Mouse (Mus musculus): ENCODE measurements around the gene Hoxc9.

Gene Hoxc9

DNA sequence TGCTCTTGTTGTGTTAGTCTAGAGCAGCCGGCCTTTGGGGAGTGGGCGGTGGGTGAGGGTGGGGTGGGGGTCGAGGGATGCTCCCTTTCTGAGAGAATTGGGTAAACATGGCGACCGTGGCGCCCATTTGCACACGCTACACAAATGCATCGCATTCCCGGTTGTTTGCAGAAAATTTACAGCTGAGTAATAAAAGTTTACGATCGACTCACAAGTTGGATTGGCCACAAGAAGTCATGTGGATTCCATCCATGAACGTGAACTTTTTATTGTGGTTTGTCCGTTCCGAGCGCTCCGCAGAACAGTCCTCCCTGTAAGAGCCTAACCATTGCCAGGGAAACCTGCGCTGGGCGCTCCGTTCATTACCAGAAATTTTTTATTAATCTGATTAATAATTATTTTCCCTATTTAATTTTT is 21.7 kb downstream of the Hoxc9 start, which contains the start of gene Hoxc6:
Gene Hoxc6, plus strand, starts transcription at position 319 of the 417 bp plus-strand sequence.
- CTCF ChIA-PET = interaction anchor here (1.3 kb wide), 1 partner anchor 15 kb away, joined by 3 read pairs; no protein-coding TSS in a partner anchor

DNA sequence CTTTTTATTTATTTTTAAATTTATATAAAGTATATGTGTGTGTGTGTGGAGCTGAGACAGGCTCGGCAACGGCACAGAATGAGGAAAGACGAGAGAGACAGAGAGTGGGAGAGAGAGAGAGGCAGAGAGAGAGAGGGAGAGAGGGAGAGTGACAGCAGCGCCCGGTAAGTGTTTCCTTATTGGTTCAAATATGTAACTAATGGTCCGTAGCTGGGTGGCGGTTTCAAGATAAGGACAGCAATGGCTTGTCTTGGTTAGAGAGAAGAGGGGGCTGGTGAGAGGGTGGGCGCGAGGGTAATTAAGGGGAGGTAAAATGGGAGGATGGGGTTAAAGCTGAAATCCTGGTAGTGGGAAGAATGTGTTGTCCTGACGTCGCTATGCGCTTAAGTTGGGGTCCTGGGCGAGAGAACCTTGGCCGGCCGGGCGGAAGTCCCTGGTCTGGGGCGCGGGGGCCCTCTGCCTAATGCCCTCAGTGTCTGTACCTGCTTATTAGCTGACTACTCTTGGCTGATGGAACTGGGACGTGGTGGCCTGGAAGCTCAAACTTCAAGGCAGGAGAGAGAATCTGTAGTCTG is 22.5 kb downstream of the Hoxc9 start:
- CTCF ChIA-PET = no interaction called here

DNA sequence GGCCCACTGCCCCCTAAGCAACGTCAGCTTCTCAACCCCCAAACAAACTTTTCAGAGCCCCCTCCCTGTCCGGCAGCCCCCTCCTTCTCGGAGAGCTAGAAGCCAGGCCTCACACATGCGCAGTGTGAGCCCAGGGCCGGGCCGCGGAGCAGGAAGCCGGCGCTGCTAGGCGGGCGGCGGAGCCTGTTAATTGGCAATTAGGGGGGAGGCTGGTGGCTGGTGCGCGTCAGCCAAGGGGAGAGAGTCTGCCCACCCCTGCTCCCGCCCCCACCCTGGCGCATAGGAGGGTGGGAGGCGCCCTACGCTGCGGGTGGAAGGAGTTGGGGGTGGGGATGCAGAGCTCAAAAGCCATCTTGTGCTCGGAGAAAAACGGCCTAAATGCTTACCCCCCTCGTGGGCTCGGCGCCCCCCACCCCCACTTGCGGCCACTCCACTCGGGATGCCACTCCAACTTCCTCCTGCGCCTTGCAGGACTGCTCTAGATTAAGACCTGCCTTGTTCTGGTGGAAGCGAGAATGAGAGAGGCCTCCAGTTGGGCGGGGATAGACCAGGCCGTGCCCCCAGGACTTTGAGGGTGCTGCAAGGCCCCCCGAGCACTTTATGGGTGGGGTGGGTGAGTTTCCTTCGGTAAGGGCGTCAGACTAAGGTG is 23.1 kb downstream of the Hoxc9 start:
- CTCF ChIA-PET = interaction anchor here (0.6 kb wide), 2 partner anchors 116 to 1808 kb away, joined by 8 to 10 read pairs; no protein-coding TSS in a partner anchor

DNA sequence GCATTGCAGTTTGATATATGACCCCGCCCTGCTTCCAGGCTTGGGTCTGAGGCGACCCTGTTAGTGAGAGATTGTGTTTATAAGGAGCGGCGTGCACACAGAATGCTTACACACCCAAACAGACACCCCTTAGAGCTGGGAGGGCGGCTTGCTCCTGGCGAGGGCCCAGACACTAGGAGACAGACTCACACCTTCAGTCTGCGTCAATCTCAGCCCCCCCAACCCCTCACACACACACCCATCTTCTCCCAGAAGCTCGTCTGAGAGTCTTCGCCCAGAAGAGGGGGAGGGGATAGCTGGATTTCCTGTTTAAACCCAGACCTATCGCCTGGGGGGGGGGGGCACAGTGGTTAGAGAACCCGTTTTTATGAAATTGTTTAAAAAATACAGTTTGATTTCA is 23.7 kb downstream of the Hoxc9 start:
- CTCF ChIA-PET = interaction anchor here (0.6 kb wide), 2 partner anchors 115 to 1809 kb away, joined by 8 to 10 read pairs; no protein-coding TSS in a partner anchor

DNA sequence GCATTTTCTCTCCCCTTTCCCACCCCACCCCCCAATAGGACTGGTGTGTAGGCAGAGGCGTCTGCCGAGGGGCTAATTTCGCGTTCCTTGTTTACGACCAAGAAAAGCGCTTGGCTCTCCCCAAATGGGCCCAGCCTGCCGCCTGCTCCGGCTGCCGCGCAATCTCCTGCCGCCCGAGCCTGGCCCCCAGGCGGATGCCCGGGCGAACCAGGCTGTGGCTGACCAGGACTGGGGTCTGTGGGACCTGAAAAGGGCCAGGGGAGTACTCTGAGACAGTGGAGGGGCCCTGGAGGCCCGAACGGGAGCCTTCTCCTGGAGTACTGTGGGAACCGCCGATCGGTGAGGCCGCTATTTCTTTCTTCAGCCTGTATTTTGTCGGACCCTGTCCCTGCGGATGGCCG is 24.3 kb downstream of the Hoxc9 start:
- CTCF ChIA-PET = no interaction called here

DNA sequence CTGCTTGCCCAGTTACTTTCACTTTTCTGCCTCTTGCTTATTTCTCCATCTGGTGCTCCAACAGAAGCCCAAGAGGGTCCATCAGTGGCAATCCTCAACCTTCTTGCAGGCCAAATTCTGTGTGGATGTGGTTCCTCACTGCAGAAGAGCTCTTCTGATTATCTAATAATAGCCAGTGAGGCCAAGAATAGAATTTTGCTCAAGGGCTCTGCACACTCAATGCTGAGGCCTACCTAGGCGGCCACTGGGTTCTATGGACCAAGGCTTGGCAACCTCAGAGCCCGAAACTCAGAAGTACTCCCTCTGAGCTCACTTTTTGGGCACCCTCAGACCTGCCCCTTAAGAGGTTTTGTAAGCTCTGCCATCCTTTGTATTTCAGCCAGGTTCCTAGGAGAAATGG is 25.1 kb downstream of the Hoxc9 start:
- CTCF ChIA-PET = no interaction called here

DNA sequence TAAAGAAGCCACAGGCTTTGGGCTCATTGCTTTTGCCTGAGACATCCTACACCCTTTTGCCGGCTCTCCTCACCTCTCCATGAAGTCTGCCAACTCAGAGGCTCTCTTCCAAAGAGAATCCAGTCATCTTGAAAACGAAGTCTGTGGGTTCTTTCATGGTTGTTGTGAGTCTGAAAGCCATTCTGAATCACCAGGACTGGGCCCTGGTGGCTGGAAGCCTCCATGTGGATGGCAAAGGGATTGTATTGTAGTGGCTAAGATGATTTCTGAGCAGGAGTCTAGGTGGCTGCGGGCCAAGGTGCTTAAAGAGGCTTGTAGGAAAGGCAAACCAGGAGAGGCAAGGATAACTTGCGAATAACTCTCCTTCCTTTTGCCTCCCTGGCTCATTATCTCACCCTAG is 25.9 kb downstream of the Hoxc9 start:
- CTCF ChIA-PET = interaction anchor here (0.6 kb wide), 1 partner anchor 116 kb away, joined by 6 read pairs; no protein-coding TSS in a partner anchor

DNA sequence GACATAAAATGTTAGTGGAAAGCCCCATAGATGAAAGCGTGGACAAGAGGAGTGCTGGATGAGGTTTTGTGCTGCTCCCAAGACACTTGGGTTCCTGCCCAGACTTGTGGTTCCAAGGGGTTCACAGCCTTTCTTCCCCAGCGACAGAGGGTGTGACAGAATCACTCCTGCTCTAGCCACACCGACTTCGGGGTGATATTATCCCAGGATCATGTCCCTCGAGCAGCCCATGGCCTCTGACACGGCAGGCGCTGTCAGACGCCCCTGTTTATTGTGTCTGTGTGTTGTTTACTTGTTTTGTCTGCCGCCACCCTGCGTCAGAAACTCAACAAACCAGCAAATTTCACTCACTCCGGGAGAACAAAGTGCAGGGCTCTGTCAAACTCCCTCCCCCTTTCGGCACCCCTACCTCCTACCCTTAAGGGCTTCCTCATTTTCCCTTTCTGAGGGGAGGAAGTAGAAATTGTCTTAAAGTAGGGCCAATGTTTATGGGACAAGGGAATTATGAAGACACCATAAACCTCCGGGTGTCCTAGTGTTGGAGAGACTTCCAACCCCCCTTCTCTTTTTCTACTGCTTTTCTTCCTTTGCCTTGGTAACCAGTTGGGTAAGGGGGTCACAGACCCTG is 26.7 kb downstream of the Hoxc9 start:
- CTCF ChIA-PET = interaction anchor here (0.6 kb wide), 1 partner anchor 116 kb away, joined by 6 read pairs; no protein-coding TSS in a partner anchor

DNA sequence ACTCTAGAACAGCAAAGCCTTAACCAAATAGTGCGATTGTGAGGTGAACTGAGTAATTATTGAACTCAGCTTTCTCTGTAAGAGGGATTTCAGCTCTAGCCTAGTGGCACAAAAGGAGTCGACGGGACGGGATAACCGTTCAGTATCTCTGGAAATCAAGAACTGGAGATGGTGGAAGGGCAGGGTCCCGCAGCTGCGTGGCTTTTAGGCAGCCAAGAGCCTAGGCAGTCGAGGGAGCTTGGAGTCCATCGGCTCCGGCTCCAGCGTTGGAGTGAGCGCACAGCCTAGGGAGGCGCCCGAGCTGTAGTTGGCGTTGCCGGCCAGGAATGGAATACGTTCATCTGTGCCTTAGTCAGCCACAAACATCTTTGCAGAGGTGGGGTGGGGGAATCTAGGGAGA is 29.1 kb downstream of the Hoxc9 start:
- CTCF ChIA-PET = interaction anchor here (0.5 kb wide), 1 partner anchor 55 kb away, joined by 4 read pairs; no protein-coding TSS in a partner anchor

DNA sequence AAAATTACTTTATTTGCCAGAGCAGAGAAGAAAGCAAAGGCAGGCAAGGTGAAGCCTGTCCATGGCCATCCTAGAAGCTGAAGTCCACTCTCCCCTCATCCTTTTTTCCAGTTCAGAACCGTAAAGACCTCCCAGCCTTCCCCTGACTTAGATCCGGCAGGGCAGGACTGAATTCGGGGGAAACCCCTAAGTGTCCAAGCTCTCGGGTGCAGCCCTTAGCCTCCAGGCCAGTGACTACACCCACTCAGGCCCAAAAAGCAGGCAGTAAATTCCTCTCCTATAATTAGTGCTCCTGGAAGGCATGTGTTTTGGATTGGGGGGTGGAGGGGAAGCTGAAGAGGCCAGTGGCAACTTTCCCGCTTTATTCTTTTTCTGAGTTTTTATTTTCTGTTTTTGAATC is 29.6 kb downstream of the Hoxc9 start:
- CTCF ChIA-PET = interaction anchor here (0.7 to 1.2 kb wide), 2 partner anchors 19 to 166 kb away, joined by 3 to 4 read pairs; no protein-coding TSS in a partner anchor

DNA sequence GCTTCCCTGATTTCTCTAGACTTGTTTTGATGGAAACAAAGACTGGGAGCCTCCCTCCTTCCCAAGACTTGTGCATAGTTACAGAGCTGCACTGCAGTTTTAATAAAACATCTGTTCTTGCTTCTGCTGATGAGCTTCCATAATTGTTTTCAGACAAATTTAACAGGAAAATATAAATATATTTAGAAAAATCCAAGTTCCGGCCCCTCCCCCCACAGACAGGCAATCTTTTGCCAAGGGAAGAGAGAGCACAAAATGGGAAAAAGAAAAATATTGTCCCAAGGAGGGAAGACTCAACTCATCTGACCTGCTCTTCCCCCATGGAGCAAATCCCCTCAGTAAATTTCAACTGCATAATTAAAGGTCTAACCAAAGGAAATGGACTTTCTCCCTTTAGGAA is 30.1 kb downstream of the Hoxc9 start:
- CTCF ChIA-PET = interaction anchor here (0.7 to 1.2 kb wide), 2 partner anchors 19 to 165 kb away, joined by 3 to 4 read pairs; no protein-coding TSS in a partner anchor

DNA sequence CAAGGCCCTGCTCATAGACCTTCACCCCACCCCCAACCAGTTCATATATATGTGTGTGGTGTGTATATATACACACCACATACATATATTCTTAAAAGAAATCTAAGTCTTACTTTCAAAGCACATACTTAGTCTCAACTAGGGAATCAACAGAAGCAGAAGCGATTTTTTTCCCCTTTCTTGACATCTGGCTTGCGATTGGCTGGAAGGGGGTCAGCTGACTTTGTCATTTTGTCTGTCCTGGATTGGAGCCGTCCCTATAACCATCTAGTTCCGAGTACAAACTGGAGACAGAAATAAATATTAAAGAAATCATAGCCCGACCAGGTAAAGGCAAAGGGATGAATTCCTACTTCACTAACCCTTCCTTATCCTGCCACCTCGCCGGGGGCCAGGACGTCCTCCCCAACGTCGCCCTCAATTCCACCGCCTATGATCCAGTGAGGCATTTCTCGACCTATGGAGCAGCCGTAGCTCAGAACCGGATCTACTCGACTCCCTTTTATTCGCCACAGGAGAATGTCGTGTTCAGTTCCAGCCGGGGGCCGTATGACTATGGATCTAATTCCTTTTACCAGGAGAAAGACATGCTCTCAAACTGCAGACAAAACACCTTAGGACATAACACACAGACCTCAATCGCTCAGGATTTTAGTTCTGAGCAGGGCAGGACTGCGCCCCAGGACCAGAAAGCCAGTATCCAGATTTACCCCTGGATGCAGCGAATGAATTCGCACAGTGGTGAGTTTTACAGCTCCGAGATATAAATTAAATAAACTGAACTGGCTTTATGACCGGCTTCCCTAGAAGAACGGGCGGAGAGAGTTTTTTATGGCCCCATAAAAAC is 33.2 kb downstream of the Hoxc9 start:
- CTCF ChIA-PET = interaction anchor here (1.0 kb wide), 1 partner anchor 19 kb away, joined by 4 read pairs; the partner anchor contains the start of gene Hoxc8

DNA sequence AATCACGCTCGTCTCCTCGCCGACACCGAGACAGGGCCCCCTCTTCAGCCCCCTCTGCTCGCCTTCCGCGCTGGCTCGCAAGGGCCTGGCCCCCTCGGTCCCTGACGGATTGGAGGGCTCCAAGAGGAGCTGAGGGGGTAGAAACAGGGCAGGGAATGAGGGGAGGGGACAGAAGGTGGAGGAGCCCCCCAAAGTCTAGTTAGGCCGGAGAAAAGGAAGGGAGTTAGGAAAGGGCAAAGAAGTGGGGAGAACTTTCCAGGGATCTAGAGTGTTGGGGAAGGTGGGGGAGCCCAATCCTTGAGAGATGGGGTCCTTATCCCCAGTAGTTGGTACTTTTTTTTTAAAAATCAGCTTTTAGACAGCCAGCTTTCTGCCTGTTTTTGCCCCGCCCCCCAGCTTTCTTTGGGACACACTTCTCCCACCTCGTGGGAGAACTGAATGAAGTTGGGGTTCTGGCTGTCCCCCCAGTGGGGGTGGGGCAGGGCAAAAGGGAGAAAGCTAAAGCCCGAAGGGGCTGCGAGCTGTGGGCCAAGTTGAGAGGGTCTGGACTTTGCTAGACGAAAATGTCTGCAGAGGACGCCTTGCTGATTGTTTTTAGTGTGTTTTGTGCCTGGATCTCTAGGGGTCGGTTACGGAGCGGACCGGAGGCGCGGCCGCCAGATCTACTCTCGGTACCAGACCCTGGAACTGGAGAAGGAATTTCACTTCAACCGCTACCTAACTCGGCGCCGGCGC is 34.0 kb downstream of the Hoxc9 start:
- CTCF ChIA-PET = interaction anchor here (0.6 to 1.0 kb wide), 3 partner anchors 16 to 60 kb away, joined by 3 to 4 read pairs (median 3); partner anchors contain the start of gene Hoxc8

DNA sequence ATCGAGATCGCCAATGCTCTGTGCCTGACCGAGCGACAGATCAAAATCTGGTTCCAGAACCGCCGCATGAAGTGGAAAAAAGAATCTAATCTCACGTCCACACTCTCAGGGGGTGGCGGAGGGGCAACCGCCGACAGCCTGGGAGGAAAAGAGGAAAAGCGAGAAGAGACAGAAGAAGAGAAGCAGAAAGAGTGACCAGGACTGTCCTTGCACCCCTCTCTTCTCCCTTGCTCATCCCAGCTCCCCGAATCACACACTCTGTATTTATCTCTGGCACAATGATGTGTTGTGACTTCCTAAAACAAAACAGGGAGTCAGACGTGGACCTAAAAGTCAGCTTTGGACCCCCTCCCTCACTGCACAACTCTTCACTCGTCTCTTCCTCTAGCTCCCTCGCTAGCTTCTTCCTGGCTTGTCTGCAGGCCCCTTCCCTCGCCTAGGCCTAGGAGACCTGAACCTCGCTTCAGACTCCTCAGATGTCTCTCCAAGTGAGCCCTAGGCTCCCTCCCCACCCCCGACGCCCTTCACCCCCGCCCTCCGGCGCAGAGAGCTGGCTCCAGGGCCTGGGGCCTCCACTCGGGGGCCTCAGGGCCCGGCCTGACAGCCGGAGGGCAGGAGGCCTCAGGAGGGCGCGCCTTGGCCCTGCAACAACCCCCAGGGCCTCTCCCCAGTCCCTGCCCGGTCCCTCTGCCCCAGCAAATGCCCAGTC is 34.8 kb downstream of the Hoxc9 start:
- CTCF ChIA-PET = interaction anchor here (0.6 kb wide), 2 partner anchors 15 to 60 kb away, joined by 3 read pairs; no protein-coding TSS in a partner anchor

DNA sequence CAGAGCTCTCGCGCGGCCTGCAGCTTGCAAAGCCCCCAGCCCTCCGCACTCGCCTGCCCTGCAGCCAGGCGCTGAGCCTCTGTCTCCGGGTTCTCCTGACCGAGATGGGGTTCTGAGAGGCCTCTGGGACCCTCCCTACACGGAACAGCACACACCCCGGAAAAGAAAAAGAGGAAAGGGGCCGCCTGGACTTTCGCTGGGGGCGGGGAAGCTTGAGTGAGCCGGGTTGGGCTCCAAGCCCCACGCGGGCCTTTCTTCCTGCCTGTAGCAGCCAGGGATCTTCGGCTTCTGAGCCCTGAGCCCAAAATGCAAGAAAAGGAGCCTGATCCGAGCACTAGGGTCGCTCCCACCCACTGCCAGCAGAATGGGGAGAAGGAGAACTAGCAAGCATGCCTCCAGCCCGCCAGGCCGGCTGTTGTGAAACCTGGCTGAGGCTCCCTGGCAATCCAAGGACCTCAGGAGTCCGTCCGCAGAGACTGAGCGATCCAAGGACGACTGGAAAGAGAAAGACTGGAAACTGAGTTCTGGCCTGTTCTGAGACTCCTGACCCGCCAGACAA is 35.8 kb downstream of the Hoxc9 start:
- CTCF ChIA-PET = no interaction called here

DNA sequence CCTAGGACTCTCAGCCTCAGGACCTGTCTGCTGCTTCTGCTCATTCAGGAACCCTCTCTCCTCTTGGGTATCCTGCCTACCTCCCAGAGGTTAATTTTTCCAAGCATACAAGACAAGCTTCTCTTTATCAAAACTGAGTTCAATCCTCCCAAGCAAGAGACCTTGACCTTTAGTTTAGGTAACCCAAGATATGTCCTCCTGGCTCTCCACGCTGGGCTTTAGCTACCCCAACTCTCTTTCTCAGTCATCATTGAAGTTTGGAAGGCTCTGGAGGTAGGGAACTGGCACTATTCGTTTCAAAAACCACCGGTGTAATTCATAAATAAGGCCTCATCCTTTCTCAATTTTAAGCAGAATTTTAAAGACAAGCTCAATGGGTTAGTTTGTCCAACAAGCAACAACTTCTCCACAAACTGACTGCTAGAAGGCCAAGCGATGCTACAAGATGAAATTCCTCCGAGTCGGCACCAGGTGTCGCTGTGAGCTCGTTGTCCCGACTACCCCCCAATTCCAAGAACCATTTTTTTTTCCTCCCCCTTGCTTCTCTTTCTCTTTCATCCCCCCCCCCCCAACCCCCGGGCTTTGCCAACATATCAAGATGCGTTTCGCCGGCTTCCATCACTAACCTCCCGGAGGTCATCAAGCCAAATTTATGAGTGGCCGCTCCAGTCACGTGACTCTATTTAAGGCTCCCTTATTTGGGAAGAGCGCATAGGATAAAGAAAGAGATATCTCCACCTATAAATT is 37.2 kb downstream of the Hoxc9 start:
- CTCF ChIA-PET = interaction anchor here (0.9 kb wide), 1 partner anchor 16 kb away, joined by 3 read pairs; no protein-coding TSS in a partner anchor

DNA sequence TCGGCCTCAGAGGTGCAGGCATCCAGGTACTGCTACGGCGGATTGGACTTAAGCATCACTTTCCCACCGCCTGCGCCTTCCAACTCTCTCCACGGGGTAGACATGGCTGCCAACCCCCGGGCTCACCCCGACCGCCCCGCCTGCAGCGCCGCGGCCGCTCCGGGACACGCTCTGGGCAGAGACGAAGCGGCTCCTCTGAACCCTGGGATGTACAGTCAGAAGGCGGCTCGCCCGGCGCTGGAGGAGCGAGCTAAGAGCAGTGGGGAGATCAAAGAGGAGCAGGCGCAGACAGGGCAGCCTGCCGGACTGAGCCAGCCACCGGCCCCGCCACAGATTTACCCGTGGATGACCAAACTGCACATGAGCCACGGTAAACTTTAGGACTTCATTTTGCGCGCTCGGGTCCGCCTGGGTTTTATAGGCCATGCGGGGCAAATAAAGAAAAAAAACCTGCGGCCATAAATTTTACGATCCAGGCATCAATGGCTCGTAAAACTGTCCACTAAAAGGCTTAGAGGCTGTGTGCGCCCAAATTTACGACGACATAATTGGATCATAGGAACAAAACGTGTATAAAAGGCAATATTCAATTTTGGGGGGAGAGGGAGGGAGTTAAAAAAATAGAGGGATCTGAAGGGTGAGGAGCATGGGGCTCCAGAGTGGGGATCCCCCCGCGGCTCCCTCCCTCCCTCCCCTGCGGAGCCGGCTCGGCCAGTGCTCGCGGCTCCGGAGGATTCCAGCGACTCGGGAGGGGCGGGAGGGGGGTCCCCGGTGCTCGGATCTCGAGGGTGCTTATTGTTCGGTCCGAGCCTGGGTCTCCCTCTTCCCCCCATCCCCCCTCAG is 38.1 kb downstream of the Hoxc9 start:
- CTCF ChIA-PET = interaction anchor here (0.5 kb wide), 1 partner anchor 136 kb away, joined by 7 read pairs; no protein-coding TSS in a partner anchor

DNA sequence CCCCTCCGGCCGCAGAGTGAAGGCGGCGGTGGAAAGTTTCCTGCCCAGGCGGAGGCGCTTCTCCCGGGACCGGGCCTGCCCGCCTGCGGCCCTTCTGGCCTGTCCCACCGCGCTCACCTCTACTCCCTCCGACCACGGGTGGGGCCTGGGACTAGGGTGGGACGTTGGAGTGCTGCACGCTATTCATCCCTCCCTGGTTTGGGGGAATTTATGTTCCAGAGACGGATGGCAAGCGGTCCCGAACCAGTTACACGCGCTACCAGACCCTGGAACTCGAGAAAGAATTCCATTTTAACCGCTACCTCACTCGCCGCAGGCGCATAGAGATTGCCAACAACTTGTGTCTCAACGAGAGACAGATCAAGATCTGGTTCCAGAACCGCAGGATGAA is 38.8 kb downstream of the Hoxc9 start:
- CTCF ChIA-PET = no interaction called here

All from spleen, embryonic (tissue).